Mouse (Mus musculus) heart, postnatal 0 days (tissue): ENCODE measurements around the gene Upf2.

Experiments
- CTCF ChIP-seq: IDR thresholded peaks from 2 replicates; pipeline ENCODE4 v1.5.1; 2016; ENCODE audit warnings: antibody characterized with exemption, control low read depth, low read depth
- EP300 ChIP-seq: IDR thresholded peaks from 2 replicates; pipeline ENCODE4 v1.6.1; 2016; ENCODE audit warnings: antibody characterized with exemption, low read depth

DNA sequence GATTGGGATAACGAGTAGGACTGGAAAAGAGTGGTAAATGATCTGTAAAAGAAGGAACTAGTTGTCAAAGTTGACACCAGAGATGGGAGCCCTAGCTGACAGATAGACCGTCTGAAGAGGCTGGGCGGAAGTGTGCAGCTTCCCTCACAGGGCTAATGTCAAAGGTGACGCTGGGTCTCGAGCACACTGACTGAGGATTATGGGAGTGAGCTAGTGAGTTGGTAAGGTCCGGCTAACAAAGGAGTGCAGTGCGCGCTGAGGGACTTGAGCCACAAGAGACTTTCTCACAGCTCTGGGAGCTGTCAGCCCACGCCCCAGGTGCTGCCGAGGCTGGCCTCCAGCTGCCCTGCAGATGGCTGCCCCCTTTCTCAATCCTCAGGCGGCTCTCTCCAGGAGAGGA, 119.7 kb downstream of the Upf2 start:
- no peak for TF ChIP-seq CTCF
- TF ChIP-seq EP300, result no peak
